Mouse (Mus musculus) thymus, postnatal 4 days (tissue): ENCODE measurements around the gene Nipal3.

Experiments
- DNase-seq: peaks from one replicate; pipeline ENCODE4 v3.0.0; 2021

Gene Nipal3

DNA sequence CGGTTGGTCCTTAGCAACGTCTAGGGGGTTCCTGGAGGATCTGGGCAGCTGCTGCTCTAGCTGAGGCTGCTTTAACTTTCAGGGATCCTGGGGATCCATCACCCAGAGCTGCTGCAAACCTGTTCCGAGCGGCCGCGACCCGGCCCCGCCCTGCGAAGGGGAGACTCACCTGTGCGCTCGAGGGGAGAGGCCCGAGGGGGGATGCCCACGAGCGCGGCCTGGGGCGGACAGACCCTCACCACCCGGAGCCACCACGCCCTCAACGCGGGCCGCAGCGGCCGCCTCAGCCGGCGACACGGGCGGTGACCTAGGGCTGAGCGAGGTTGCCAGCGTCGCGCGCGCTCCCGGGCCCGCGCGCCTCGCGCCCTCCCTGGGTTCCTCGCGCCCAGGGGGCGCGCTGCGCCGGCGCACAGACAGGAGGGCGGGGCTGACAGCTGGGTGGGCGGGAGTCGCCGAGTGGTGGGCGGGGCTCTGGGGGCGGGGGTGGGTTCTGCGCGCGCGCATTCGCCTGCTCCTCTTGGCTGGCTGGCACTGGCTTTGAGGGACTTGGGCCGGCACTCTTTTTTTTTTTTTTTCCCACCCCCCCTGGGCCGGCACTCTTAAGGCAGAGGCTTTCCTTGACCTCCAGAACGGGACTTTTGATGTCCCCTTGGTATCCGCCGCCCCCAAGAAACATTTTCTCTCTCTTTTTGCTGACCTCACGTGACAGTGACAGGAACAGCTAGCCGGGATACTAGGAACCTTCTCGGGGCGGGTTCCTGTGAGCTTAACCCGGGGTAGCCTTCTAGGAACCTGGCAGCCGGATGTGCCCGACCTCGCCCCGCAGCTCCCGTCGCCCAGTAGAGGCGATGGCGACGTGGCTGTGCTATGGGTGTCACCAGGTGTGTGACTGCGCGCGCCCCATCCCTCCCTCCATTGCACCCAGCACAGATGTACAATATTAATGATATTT lies 61.1 kb downstream of the Nipal3 start, which contains the start of gene Rcan3:
Gene Rcan3 (minus strand): TSS at position 411 of the 952 bp plus-strand sequence.
- peak; percentile 93 for DNase-seq

GRCm38 (mm10) chr4:135433086-135433442 lies 61.8 kb downstream of the Nipal3 start:
- DNase-seq: no peak

DNA sequence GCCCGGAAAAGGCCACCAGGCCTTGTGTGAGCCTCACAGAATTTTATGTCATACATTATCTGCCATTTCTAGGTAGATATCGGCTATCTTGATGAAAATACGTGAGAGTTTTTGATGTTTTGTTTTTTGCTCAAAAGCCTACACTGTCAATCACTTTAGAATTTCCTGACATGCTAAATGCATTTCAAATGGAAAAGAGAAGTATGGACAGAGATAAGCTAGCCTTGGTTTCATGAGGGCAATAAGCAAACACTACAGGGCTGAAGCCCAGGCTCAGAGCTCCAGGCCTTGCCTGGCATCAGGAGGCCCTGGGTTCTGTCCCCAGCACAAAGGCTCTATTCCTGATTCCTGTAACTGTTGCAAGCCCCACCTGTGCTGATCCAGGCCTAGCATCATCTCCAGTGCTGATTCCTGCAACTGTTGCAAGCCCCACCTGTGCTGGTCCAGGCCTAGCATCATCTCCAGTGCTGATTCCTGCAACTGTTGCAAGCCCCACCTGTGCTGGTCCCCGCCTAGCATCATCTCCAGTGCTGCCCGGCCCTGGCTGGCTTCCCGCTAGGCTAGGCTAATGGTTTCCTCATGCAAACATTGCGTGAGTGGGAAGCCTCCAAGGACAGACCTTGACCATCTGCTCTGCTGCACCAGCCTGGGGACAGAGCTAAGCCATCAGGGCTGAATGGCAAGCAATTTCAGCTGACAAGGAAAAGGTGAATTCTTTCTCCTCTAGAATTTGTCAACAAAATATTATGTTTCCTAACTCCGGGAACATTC lies 64.7 kb downstream of the Nipal3 start:
- no peak for DNase-seq

- no peak for DNase-seq
These were observed 65.5 kb downstream of the Nipal3 start for GRCm38 (mm10) chr4:135429383-135429782.

DNA sequence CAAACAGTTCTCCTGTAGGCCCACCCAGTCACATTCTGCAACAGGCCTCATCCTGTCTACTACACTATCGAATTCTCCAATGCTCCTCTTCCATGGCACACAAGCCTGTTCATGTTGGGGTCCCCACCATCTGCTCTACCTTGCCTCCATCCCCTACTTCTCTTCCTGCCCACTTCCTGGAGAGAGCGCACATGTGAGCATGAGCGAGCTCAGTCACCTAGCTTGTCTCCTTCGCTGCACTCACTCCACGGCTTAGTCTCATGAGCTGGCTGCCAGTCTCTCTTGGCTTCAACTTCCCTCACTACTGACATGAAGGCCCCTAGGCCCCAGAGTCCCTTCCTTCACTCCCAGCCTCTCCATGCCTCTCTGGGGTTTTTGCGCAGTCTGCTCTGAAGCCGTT lies 68.3 kb downstream of the Nipal3 start:
- DNase-seq: peak; percentile 52

DNA sequence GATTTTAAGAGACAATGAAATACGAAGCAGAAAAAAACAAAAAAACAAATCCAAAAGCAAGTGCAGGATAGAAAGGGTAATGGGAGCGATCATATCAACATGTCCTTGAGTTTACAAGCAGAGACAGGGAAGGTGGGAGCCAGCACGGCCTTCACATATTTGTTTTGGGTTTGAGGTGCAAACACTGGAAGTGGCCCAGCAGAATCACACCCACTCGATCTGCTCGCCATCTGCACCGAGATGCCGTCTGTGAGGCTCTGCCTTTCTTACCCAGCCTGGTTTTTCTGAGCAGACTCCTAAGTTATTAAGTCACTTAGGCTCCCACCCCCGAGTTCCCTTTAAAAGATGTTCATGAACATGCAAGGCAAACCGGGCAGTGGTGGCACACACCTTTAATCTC lies 69.2 kb downstream of the Nipal3 start:
- no peak for DNase-seq

GRCm38 (mm10) chr4:135420961-135421360 lies 73.9 kb downstream of the Nipal3 start:
- DNase-seq: no peak

GRCm38 (mm10) chr4:135420416-135420815 lies 74.4 kb downstream of the Nipal3 start:
- no peak for DNase-seq

GRCm38 (mm10) chr4:135419996-135420395 lies 74.8 kb downstream of the Nipal3 start:
- no peak for DNase-seq

- DNase-seq: no peak
These were observed 78.5 kb downstream of the Nipal3 start for GRCm38 (mm10) chr4:135416367-135416766.

GRCm38 (mm10) chr4:135413491-135413890 lies 81.3 kb downstream of the Nipal3 start:
- no peak for DNase-seq

DNA sequence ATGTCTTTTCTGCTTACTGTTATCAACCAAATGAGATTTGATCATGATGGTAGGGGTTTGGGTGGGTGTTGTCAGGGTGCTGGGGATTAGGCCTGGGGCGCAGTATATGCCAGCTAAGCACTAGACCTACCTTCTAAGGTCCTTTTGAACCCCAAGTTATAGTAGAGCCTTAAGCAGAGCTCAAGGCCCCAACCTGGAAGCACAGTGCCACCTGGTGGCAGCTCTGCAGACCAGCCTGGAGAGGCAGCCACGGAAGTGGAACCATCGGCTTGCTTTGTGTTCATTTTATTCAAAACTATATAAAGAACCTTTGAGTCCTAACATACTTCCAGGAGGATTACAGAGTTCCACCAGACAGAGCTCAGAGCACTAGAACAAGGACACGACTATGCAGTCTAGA lies 83.2 kb downstream of the Nipal3 start:
- DNase-seq: peak; percentile 91

- DNase-seq: peak; percentile 44
These were observed 88.7 kb downstream of the Nipal3 start for GRCm38 (mm10) chr4:135406180-135406579.

GRCm38 (mm10) chr4:135404916-135405315 lies 89.9 kb downstream of the Nipal3 start:
- DNase-seq: no peak

DNA sequence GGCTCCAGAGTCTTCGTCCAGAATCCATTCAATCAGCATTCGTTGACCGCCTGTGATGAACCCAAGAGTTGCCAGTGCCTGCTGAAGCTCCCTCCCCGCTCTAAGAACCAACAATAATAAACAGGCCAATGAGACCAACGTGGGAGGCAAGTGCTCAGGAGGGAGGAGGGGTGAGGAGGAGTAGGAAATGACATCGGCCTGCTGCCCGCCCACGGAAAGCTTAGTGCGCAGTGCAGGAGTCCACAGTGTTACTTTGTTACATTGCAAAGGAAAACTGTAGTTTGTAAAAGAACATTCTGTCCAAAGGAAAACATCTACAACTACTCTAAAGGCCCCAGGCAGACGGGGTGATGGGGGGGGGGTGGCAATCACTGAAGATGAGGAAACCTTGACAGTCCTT lies 90.8 kb downstream of the Nipal3 start:
- no peak for DNase-seq

DNA sequence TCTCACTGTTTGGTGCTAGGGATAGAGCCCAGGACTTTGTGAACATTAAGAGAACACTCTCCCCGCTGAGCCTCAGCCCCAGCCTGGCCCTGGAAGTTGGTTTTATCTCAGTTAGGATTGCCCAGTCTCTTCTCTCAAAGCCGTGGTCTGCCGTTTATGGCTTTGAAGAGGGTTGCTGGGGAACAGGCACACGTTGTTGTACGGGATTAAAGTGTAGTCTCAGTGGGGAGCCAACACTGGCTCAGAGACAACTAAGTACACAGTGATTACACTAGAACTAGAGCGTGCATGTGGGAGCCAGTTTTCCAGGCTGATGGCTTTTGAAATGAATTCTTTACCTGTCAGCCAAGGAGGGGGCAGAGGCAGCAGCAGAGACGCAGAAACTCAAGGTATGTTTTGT lies 93.0 kb downstream of the Nipal3 start:
- DNase-seq: no peak

GRCm38 (mm10) chr4:135397991-135398390 lies 96.8 kb downstream of the Nipal3 start, which contains the start of gene Ncmap:
Gene Ncmap (minus strand): TSS chr4:135398227.
- DNase-seq: no peak

DNA sequence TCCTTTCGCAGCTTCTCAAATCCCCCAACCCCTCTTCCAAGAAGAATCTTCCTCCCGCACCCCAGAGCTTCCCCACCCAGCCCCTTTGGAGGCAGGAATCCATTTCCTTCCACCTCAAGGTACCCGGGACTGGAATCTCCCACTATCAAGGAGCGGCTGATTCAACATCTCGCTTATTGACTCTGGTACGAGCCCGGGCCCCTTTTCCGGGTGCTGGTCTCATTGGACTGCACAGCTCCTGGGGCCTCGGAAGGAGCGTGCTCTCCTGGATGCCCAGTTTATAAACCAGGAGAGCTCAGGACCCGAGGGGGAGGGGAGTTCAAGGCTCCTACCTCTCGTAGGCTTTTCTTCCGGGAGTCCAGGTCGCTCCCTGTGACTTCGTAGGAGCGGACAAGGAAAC lies 97.3 kb downstream of the Nipal3 start:
- no peak for DNase-seq

DNA sequence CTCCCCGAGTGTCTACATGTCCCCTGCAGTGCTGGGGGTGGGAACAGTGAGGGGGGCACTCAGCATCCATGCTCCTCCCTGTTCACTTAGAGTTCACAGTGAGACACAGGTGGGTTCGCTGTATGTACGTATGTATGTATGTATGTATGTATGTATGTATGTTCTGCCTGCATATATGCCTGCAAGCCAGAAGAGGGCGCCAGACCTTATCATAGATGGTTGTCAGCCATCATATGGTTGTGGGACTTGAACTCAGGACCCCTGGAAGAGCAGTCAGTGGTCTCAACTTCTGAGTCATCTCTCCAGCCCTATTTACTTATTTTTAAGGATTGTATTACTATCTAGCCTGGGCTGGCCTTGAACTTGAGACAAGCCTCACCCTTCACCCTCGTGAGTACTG lies 98.5 kb downstream of the Nipal3 start:
- DNase-seq: peak; percentile 32
